ENCODE assay signal across 9 mouse cellular contexts in the genomic region with DNA sequence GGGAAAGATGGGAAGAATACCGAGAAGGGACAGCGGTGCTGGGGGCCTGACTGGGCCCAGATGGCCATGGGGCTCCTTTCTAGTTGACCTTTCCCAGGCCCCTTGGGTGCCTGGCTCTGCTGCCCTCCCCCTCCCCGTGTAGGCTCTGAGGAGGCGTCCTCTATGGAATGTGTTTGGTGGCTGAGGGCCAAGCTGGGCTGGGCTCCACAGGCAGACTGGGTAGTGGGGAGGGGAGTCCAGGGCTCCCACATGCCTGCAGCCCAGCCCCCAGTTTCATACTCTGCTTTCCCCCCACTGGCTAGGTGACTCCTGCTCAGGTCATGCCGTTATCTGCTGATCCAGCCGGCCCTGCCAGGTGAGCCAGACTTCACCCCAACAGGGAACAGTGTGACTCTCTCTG. TPM values are rescaled to one million over a fixed set of nuclear protein-coding genes. Genes with fewer than 3 reads are reported as not detected.
A peak's percentile ranks its signal among the peaks of the same experiment; 100 is the strongest.
DNase-seq lines count a peak whose midpoint lies in the region; ATAC-seq and TF ChIP-seq lines count a peak whose summit lies in the region.
"Had no signal": no experiment of that assay in that cellular context is flagged by ENCODE, and none has a peak within 500 bp of the region (broad histone marks: within the 10 kb centered on the region; RNA-seq: fewer than 3 reads in every experiment).

No protein-coding gene starts in this region.

- TF ChIP-seq CTCF in lung, embryonic 14.5 days (IDR thresholded peaks at IDR 0.05; ENCODE audit: low read depth): no peak

- peaks cover 40% of the 10 kb centered on the region for H3K36me3 ChIP-seq in heart, embryonic 14.5 days (ENCODE audit: control insufficient read depth, insufficient read depth, low read length)
- H3K36me3 ChIP-seq in lung, embryonic 14.5 days (ENCODE audit: insufficient read depth): peaks cover 37% of the 10 kb centered on the region
- H3K36me3 ChIP-seq: G1E had no signal

- H3K9ac ChIP-seq in heart, embryonic 14.5 days (ENCODE audit: low read length): peak overlapping the region; percentile 96
- peak overlapping the region; percentile 27; the same call in 1 of the 2 replicates for H3K9ac ChIP-seq in lung, embryonic 14.5 days

- H3K4me3 ChIP-seq in heart, embryonic 14.5 days (ENCODE audit: control insufficient read depth in 1 of 2, insufficient read depth in 1 of 2, low read depth in 1 of 2, low read length in 2 of 2): peak overlapping the region; percentile 17 to 19
- no peak overlapping the region for H3K4me3 ChIP-seq in lung, embryonic 14.5 days (ENCODE audit: low read depth, low read length)

- peak overlapping the region; percentile 90 for H3K4me2 ChIP-seq in heart, embryonic 14.5 days (ENCODE audit: low read length)
- H3K4me2 ChIP-seq in lung, embryonic 14.5 days: peak overlapping the region; percentile 87

- no peaks in the 10 kb centered on the region for H3K27me3 ChIP-seq in heart, embryonic 14.5 days (ENCODE audit: control insufficient read depth, insufficient read depth, low read length)
- no peaks in the 10 kb centered on the region for H3K27me3 ChIP-seq in lung, embryonic 14.5 days (ENCODE audit: insufficient read depth, low read length)

- WGBS in heart, embryonic 14.5 days: 16% methylated on average over 5 of the region's 6 CpGs
- 15% methylated on average over 6 of the region's 6 CpGs for WGBS in lung, embryonic 14.5 days

- peak; percentile 72 for ATAC-seq in heart, embryonic 14.5 days (ENCODE audit: insufficient number of reproducible peaks, insufficient read depth, low FRiP score, low read depth)
- ATAC-seq in lung, embryonic 14.5 days (ENCODE audit: insufficient read depth): peak; percentile 33
- no peak for ATAC-seq in megakaryocyte-erythroid progenitor cell, adult 5-6 weeks (replicated peaks; ENCODE audit: low FRiP score, low TSS enrichment, poor library complexity, severe bottlenecking)

- peak overlapping the region; percentile 86 to 98 for H3K27ac ChIP-seq in heart, embryonic 14.5 days (replicated peaks in 1 of 2; ENCODE audit: control insufficient read depth in 1 of 2, insufficient read depth in 1 of 2, low read depth in 2 of 2, low read length in 2 of 2)
- H3K27ac ChIP-seq in lung, embryonic 14.5 days (ENCODE audit: low read depth): peak overlapping the region; percentile 99; the same call in 1 of the 2 replicates

- H3K9me3 ChIP-seq in heart, embryonic 14.5 days (ENCODE audit: control insufficient read depth, low read length): no peaks in the 10 kb centered on the region
- no peaks in the 10 kb centered on the region for H3K9me3 ChIP-seq in lung, embryonic 14.5 days (ENCODE audit: low read depth, low read length)

- peak; percentile 57 for DNase-seq in retina, postnatal 1 day
- no peak for DNase-seq in retina, embryonic 14.5 days (ENCODE audit: low spot score)
- peak; percentile 91 for DNase-seq in kidney, postnatal 10 days
- DNase-seq in lung, embryonic 14.5 days: peak; percentile 88
- peak; percentile 30 for DNase-seq in right cerebral cortex, postnatal 25 days
- no peak for DNase-seq in c-Kit-positive CD71-positive TER-119-positive erythroid progenitor cells, embryonic 14.5 days (ENCODE audit: low spot score)

- peaks cover 49 to 64% of the 10 kb centered on the region in 2 experiments for H3K4me1 ChIP-seq in heart, embryonic 14.5 days (ENCODE audit: control insufficient read depth in 2 of 2, insufficient read depth in 2 of 2, low read length in 2 of 2)
- peaks cover 27% of the 10 kb centered on the region for H3K4me1 ChIP-seq in lung, embryonic 14.5 days (ENCODE audit: insufficient read depth)

RNA-seq across cellular contexts. Expression of a gene that starts 3.8 kb away (rescaled TPM):
- 5.6 and 5.7 TPM in 2 replicates for polyA plus RNA-seq in heart, embryonic 14.5 days (2014; fragmentation: Nextera tagmentation; extraction: Ambion mirVana)
- polyA plus RNA-seq in lung, embryonic 14.5 days (2014; fragmentation: Nextera tagmentation; extraction: Ambion mirVana): 16.1 and 18.4 TPM in 2 replicates
- total RNA-seq in megakaryocyte-erythroid progenitor cell, adult 5-6 weeks (2014; fragmentation: Nextera tagmentation): 1.3 TPM in 1 of 2 replicates, not detected in the other
- total RNA-seq in megakaryocyte-erythroid progenitor cell, adult 5-6 weeks (2017): not detected in 2 replicates
- polyA plus RNA-seq: G1E had no signal

RNA-seq across cellular contexts. Expression of a gene that starts 16.6 kb away (rescaled TPM):
- 611 and 670 TPM in 2 replicates for polyA plus RNA-seq in heart, embryonic 14.5 days (2014; fragmentation: Nextera tagmentation; extraction: Ambion mirVana)
- polyA plus RNA-seq in lung, embryonic 14.5 days (2014; fragmentation: Nextera tagmentation; extraction: Ambion mirVana): 599 and 638 TPM in 2 replicates
- 418 and 530 TPM in 2 replicates for total RNA-seq in megakaryocyte-erythroid progenitor cell, adult 5-6 weeks (2014; fragmentation: Nextera tagmentation)
- total RNA-seq in megakaryocyte-erythroid progenitor cell, adult 5-6 weeks (2017): 113 and 115 TPM in 2 replicates

RNA-seq across cellular contexts. Expression of a gene that starts 16.7 kb away (rescaled TPM):
- polyA plus RNA-seq in heart, embryonic 14.5 days (2014; fragmentation: Nextera tagmentation; extraction: Ambion mirVana): 13.9 and 14.0 TPM in 2 replicates
- polyA plus RNA-seq in lung, embryonic 14.5 days (2014; fragmentation: Nextera tagmentation; extraction: Ambion mirVana): 9.3 and 10.6 TPM in 2 replicates
- 12.2 and 17.1 TPM in 2 replicates for total RNA-seq in megakaryocyte-erythroid progenitor cell, adult 5-6 weeks (2014; fragmentation: Nextera tagmentation)
- 14.2 and 16.6 TPM in 2 replicates for total RNA-seq in megakaryocyte-erythroid progenitor cell, adult 5-6 weeks (2017)

RNA-seq across cellular contexts. Expression of a gene that starts 25.0 kb away (rescaled TPM):
- 17.5 and 19.9 TPM in 2 replicates for polyA plus RNA-seq in heart, embryonic 14.5 days (2014; fragmentation: Nextera tagmentation; extraction: Ambion mirVana)
- 24.5 and 27.6 TPM in 2 replicates for polyA plus RNA-seq in lung, embryonic 14.5 days (2014; fragmentation: Nextera tagmentation; extraction: Ambion mirVana)
- 14.9 and 26.3 TPM in 2 replicates for total RNA-seq in megakaryocyte-erythroid progenitor cell, adult 5-6 weeks (2014; fragmentation: Nextera tagmentation)
- total RNA-seq in megakaryocyte-erythroid progenitor cell, adult 5-6 weeks (2017): 9.8 and 19.2 TPM in 2 replicates

RNA-seq across cellular contexts. Expression of a gene that starts 39.4 kb away (rescaled TPM):
- polyA plus RNA-seq in heart, embryonic 14.5 days (2014; fragmentation: Nextera tagmentation; extraction: Ambion mirVana): 8.1 TPM in 2 replicates
- polyA plus RNA-seq in lung, embryonic 14.5 days (2014; fragmentation: Nextera tagmentation; extraction: Ambion mirVana): 10.6 and 11.6 TPM in 2 replicates
- 17.1 and 29.7 TPM in 2 replicates for total RNA-seq in megakaryocyte-erythroid progenitor cell, adult 5-6 weeks (2014; fragmentation: Nextera tagmentation)
- total RNA-seq in megakaryocyte-erythroid progenitor cell, adult 5-6 weeks (2017): 4.7 and 5.1 TPM in 2 replicates

Comparison
In these comparisons a context has a peak if more than half of its experiments do, and no peak if none do; other contexts are left out.
1. DNase-seq: peak in retina, postnatal 1 day (single experiment), kidney, postnatal 10 days (single experiment), lung, embryonic 14.5 days (single experiment) and right cerebral cortex, postnatal 25 days (single experiment); none in retina, embryonic 14.5 days (single experiment) and c-Kit-positive CD71-positive TER-119-positive erythroid progenitor cells, embryonic 14.5 days (single experiment).